Mouse (Mus musculus) heart, postnatal 4 days (tissue): Measurements from ENCODE around the gene Ism2. TPM values are rescaled to one million over a fixed set of nuclear protein-coding genes. Genes with fewer than 3 reads are reported as not detected.
"Not testable (repeated sequence)": the region's sequence is repeated elsewhere in the genome, so short reads cannot be mapped to it uniquely, and the experiment has no call there.

ENCODE experiments used
- DNase-seq: peaks from one replicate; pipeline ENCODE4 v3.0.0; 2021
- total RNA-seq, 2 experiments: library from RNA; stranded (reverse); gene quantifications; 2 replicates each; pipeline ENCODE4 v1.2.3; 2021

Ism2 gene
- total RNA-seq, result 1 to 10 TPM in 1 of 2 experiments, under 1 TPM in 1; 0.52 to 1.0 TPM

- DNase-seq, result peak; percentile 48
Measured at GRCm38 (mm10) chr12:87299657-87300440, at the start of gene Ism2. Ism2 (minus strand) TSS chr12:87299705.

DNA sequence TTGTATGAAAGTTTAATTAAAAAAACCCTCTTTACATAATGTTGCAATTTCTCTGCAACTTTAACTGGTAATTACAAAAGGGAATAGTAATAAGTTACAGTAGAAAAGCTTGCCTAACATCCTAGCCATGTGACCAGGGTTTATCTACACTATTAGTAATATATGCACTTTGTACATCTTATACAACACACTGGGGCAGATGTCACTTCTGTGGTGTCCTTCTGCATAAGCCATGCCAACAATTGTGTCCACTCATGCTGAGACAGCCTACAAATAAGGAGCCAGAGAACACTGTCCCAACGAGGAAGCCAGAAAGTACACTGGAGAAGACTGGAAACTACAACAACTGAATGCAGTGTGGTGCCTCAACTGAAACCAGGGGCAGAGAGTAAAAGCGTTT is 48.5 kb upstream of the Ism2 start:
- no peak for DNase-seq

- DNase-seq, result no peak
Measured at GRCm38 (mm10) chr12:87347511-87347910, 48.0 kb upstream of the Ism2 start.

DNA sequence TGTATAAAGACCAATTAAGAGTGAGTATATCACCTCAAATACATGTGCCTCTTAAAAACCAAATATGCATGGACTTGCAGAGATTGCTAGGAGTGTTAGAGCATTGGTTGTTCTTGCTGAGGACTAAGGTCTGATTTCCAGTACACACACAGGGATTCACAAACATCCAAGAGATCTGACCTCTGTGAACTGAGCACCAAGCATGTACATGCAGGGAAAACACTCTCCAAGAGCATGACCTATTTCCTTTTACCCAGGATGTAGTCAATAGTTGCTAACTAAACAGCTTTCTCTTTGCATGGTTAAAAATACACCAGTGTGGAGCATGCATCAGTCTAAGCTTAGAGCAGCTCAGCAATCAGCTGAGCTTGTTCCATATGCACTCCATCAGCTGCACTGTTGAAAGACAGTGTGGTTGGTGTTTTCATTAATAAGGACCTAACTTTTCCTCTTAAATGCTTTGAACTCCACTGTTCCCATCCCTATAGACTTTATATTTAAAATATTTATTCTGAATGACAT is 43.6 kb upstream of the Ism2 start:
- no peak for DNase-seq

DNA sequence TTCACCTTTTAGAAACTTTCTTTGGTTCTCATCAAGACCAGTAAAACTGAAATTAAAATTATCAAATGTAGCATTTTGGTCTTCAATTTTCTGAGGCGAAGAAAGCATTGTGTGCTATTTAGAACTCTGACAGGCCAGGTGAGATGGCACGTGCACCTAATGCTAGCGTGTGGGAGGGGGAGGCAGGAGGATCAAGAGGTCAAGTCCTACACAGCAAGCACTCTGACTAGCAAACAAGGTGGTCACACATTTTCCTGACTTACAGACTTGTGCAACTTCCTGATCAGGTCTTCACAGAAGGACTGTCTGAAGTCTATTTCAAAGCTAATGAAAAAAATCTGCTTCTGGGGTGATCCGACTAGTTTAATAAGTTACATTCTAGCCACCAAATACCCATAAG is 38.6 kb upstream of the Ism2 start:
- no peak for DNase-seq

DNA sequence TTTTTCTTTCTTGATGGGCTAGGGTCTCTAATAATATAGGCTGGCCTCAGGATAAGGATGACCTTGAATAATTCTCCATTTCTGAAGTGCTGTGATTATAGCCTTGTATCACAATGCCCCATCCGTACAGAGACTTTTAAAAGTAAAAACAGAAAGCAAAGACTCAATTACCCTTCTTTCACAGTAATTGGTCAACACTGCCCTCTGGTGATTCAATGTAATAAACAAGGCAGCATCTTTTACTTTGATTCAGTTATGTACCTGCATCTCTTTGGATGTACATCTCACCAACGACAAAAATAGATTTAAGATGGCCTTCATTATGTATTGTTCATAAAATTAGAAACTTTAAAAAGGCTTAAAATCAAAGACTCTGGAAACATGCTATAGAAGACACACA is 35.4 kb upstream of the Ism2 start:
- no peak for DNase-seq

DNA sequence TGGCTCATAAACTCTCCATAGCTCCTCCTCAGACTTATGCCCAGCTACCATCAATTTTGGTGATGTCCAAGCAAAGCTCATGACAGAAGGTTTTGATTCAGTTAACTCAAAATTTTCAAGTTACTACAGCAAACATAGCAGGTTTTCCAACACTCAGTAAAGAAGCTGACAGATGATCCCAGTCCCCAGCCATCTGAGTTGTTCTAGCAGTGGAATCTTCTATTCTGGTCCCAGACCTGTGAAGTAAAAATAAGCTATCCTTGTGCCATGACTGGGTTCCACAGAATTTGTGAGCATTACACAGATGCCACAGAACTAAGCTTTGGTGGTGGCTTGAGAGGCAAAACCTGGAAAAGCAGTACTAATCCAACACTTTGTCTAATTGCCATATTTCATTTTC is 34.3 kb upstream of the Ism2 start:
- no peak for DNase-seq

- DNase-seq, result no peak
Measured at GRCm38 (mm10) chr12:87332511-87332910, 33.0 kb upstream of the Ism2 start.

DNA sequence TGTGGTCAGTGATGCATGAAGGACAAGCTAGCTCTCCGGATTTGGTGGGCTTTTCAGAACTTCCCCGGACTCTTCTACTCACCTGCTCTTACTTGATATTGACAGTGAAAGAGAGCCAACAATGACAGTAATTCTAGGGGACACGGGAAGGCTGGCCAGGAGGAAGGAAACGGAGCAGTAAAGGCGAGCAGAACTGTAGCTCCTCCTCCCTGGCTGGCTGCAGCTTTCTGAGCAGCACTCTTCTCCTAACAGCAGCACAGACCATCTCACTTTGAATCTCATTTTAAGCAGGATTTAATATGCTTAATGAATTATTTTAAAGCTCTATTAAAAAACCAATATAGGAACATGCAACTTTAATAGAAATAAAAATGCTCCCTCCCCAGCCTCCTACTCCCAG is 32.4 kb upstream of the Ism2 start:
- DNase-seq, result no peak

- no peak for DNase-seq
Measured at GRCm38 (mm10) chr12:87331053-87331456, 31.6 kb upstream of the Ism2 start.

GRCm38 (mm10) chr12:87330213-87330612 is 30.7 kb upstream of the Ism2 start:
- DNase-seq, result no peak

- no peak for DNase-seq
Measured at GRCm38 (mm10) chr12:87328025-87328424, 28.5 kb upstream of the Ism2 start.

DNA sequence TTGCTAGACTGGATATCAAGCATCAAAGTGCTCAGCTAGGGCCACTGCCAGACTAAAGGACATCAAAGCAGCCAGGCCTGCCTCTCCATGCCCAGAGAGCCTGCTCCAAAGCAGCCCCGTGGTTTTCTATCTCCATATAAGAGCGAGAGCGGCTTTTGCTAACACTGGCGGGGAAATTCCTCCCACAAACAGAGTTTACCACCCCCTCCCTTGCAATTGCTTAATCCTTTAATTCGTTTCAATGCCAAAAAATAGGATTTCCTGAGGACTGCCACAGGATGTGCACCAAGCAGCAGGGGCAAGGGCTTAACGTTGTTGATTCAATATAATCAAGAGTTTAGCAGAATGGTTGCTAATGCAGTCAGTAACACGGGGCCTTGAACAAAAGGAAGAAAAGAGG is 28.1 kb upstream of the Ism2 start:
- no peak for DNase-seq

DNA sequence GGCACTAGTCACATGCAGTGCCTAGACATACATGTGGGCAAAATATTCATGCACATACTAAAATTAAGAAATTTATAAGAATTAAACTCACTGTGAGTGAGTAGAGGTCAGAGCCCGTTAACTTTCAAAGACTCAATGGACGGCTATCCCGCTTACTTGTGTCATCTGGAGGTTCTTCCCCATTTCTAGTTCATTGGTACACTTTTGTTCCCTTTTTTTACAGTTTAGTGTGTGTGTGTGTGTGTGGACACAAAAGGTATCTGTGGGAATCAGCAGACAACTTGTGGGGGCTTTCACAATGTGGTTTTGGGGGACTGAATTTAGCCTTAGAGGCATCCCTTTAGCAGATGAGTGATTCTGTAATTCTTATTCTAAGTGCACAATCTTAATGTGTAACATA is 25.9 kb upstream of the Ism2 start:
- DNase-seq, result no peak

GRCm38 (mm10) chr12:87319229-87319628 is 19.7 kb upstream of the Ism2 start:
- DNase-seq, result no peak

DNA sequence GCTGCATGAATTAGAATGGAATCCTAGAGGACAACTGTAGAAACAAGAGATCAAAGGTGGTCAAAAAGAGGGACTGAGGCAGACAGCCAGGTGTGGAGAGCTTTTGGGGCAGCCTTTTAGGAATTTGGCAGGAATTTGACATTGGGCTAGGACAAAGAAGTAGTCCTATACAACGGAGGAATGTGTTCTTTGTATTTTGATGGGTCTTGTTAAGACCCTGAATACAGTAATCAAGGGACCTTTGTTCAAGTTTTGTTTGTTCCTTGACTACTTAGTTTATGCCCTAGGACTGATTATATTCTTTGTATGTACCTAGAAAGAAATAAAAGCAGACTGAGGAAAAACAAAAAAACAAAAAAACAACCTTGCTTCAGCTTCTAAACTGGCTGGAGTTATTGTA is 18.4 kb upstream of the Ism2 start:
- DNase-seq, result no peak

DNA sequence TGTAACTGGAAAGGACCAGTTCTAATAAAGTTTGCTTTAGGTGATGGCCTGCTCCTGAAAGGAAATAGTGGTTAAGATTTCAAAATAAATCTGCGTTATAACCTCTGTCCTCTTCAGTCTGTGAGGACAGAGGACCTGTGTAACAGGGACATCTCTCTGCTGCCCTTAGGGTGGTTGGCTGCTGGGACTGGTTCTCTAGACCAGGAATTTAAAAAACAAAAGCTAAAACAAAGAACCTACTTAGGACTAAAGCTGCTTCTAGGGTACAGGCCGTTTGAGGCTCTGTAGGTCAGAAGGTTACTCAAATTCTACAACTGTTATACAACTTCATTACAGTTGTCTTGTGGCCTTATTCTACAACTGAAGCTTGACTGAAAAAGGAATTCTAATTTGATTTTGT is 13.6 kb upstream of the Ism2 start:
- no peak for DNase-seq

DNA sequence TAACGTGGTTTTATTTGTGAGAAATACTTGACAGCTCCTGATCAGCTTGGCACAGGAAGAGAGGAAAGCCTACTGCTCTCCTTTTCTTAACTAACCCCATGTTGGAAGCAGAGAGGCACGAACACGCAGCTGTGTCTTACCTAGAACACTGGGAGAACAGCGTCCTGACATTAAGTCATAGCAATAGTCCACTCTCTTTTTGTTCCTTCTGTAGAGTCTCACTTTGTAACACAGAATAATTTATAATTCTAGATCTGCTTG is 7.0 kb upstream of the Ism2 start:
- DNase-seq, result not testable (repeated sequence)

DNA sequence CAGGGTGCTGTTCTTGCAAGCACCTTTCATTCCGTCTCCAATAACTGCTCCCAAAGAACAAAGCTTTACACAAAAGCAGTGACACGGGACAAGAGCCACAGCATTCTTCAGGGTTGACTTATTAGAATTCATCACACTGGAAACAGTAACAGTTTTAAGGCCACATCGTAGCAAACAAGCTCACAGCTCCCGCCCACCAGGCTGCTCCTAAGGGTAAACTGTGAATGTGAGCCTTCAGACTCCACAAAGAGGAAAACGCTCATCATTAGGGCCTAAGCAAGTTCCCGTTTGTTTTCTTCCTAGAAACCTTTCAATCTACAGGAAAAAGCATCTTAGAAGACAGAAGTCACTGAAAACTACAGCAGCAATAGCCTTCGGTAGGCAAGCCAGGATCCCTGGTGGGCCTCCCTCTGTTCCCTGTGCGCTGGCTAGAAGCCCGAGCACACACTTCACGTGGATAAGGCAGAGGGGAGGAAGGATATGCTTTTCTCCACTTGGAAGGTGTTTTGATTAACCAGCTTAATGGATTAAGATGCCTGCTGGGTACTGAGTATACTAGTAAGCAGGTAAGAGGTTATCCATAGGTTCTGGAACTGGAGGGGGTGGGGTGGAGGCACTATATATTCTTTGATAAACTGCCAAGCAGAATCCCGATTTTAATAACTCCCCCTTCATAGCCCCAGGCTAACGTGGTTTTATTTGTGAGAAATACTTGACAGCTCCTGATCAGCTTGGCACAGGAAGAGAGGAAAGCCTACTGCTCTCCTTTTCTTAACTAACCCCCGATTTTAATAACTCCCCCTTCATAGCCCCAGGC is 6.5 kb upstream of the Ism2 start:
- DNase-seq, result no peak

DNA sequence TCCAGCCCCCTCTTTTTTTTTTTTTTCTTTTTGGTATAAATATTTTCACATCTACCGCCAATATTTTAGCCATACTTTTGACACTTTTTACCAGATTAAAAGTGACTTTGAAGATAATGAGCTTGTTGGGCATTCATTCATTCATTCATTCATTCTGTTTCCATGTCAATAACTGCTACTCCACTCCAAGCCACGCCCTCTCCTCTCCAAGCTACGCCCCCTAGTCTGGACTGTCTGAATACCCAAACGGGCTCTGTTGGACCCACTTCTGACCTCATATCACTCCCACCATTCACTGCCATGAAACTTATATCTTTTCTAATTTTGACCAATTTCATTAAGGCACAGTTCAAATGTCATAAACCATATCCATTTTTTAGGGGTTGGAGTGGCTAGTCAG is 1.7 kb upstream of the Ism2 start:
- no peak for DNase-seq

DNA sequence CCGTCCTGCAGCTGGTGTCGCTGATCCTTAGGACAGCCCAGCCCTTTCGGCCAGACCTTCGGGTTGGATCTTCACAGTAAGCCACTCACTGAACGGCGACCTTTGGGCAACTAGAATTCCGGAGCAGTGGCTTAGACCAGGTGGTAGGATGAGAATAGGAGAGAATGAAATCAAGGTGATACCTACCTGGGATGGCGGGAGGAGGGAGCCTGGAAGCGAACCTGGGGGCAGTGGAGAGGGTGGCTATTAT is 861 bp upstream of the Ism2 start:
- DNase-seq, result no peak

GRCm38 (mm10) chr12:87299037-87299656 is 358 bp downstream of the Ism2 start:
- DNase-seq, result no peak

DNA sequence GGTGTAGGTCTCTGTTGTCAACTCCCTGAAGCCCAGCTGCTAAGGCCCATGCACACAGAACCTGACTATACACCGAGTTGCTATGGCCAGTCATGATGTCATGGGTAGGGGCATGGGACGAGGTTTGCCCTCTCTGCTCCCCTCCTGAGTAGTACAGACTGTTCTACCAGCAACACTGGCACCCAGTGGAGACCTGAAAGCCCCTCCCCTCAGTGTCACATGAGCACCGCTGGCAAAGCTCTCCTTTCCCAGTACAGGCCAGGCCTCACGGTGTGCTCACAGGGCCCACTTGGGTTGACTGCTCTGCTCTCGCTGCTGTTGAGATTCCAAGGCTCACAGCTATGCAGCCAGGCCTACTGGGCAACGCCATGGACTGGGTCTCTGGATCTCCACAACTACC is 5.6 kb downstream of the Ism2 start:
- DNase-seq, result no peak

GRCm38 (mm10) chr12:87289100-87289499 is 10.4 kb downstream of the Ism2 start:
- DNase-seq, result no peak
